Mouse (Mus musculus) neural tube, embryonic 11.5 days (tissue): ENCODE measurements at regions not wholly inside any gene's neighbourhood (a gene's known extent, or its start where the extent isn't known, plus 50 kb on each side); places are given as distances from the start of the nearest gene placed in this dataset.

Experiments
- ATAC-seq: fragments of 200-750 bp; cut with Nextera tagmentation; 2 replicates; pipeline ENCODE4 v1.8.0; 2017; ENCODE audit warnings: moderate number of reproducible peaks, mild to moderate bottlenecking, moderate TSS enrichment, moderate library complexity; ENCODE audit not compliant: insufficient read depth, low FRiP score, low TSS enrichment
- DNase-seq: peaks from one replicate; pipeline ENCODE4 v3.0.0-alpha.2; 2015; ENCODE audit warnings: low spot score
- H3K27ac ChIP-seq: fragments of 300-500 bp; sonication (generic); 2 replicates; pipeline ENCODE4 v1.5.1; 2014; ENCODE audit warnings: low read depth, mild to moderate bottlenecking, low read length
- H3K27me3 ChIP-seq: fragments of 300-500 bp; sonication (generic); 2 replicates; pipeline ENCODE4 v1.6.1; 2014; ENCODE audit warnings: mild to moderate bottlenecking, low read length, mixed read lengths; ENCODE audit not compliant: control insufficient read depth, insufficient read depth
- H3K36me3 ChIP-seq: fragments of 300-500 bp; sonication (generic); 2 replicates; pipeline ENCODE4 v1.6.1; 2014; ENCODE audit warnings: mild to moderate bottlenecking, low read length, moderate library complexity, mixed read lengths; ENCODE audit not compliant: control insufficient read depth, insufficient read depth
- H3K4me1 ChIP-seq: fragments of 300-500 bp; sonication (generic); 2 replicates; pipeline ENCODE4 v1.6.1; 2014; ENCODE audit warnings: low read length, mixed read lengths; ENCODE audit not compliant: control insufficient read depth, insufficient read depth
- H3K4me2 ChIP-seq: fragments of 300-500 bp; sonication (generic); 2 replicates; pipeline ENCODE4 v1.6.1; 2014; ENCODE audit warnings: low read depth, mild to moderate bottlenecking, moderate library complexity
- H3K4me3 ChIP-seq: fragments of 300-500 bp; sonication (generic); 2 replicates; pipeline ENCODE4 v1.5.1; 2014; ENCODE audit warnings: low read depth, low read length
- H3K9ac ChIP-seq: fragments of 300-500 bp; sonication (generic); 2 replicates; pipeline ENCODE4 v1.6.1; 2014; ENCODE audit warnings: mild to moderate bottlenecking, low read length
- H3K9me3 ChIP-seq: fragments of 300-500 bp; sonication (generic); 2 replicates; pipeline ENCODE4 v1.6.1; 2016; ENCODE audit warnings: low read length; ENCODE audit not compliant: control insufficient read depth
- WGBS: fragments of 180-500 bp; shearing (Covaris S2); extraction: QIAGEN DNeasy Blood & Tissue Kit; methylation state at CpG from one replicate; pipeline ENCODE4 v1.1.7; 2014; 5-methylcytosine and 5-hydroxymethylcytosine counted together

DNA sequence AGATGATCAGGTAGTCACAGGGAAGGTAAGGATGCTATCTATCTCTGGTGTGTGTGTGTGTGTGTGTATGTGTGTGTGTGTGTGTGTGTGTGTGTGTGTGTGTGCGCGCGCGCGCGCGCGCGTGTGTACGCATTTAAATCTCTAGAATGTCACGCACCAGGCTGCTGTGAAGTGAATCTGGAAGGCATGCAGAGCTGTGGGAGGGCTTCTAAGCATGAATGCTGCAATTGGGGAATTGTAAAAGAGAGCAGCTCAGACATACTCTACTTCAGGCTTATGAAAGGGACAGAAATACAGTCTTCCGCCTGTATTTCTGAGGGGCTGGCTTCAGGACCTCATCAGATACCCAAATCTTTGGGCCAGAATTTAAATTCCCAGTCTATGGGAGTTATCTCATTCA, 114.2 kb upstream of the Foxa2 start:
- DNase-seq (no peak), ATAC-seq (no peak)
- Histone ChIP-seq H3K4me1 (no peaks in the 10 kb centered on the region), H3K4me2 (no peak overlapping the region), H3K9me3 (no peaks in the 10 kb centered on the region), H3K27ac (no peak overlapping the region), H3K4me3 (no peak overlapping the region), H3K36me3 (no peaks in the 10 kb centered on the region), H3K9ac (no peak overlapping the region), H3K27me3 (no peaks in the 10 kb centered on the region)
- WGBS = 96% methylated on average over 12 of the region's 12 CpGs

DNA sequence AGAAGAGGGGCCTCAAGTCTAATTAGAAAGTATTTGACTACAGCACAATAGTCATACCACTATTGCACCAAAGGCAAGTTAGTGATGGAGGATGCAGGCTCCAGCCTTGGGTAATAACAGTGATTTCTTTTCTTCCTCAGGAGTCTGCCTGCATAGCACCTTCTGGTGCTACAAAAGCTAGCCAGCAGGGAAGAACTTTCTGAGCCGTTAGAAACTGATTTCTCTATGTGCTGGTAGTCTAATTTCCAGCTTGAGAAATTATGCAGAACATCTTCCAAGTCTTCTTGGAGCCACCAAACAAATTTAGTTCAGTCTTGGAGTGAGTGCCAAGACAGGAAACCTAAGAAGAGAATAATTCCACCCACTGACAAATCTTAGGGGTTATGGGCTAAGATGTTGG, 115.2 kb upstream of the Foxa2 start:
- ATAC-seq = no peak
- H3K27me3 ChIP-seq = no peaks in the 10 kb centered on the region
- no peak for DNase-seq
- H3K27ac ChIP-seq = no peak overlapping the region
- no peak overlapping the region for H3K4me2 ChIP-seq
- no peaks in the 10 kb centered on the region for H3K9me3 ChIP-seq
- no peaks in the 10 kb centered on the region for H3K36me3 ChIP-seq
- no peak overlapping the region for H3K9ac ChIP-seq
- H3K4me1 ChIP-seq = no peaks in the 10 kb centered on the region
- H3K4me3 ChIP-seq = no peak overlapping the region
- 58% methylated on average over 1 of the region's 1 CpGs for WGBS

DNA sequence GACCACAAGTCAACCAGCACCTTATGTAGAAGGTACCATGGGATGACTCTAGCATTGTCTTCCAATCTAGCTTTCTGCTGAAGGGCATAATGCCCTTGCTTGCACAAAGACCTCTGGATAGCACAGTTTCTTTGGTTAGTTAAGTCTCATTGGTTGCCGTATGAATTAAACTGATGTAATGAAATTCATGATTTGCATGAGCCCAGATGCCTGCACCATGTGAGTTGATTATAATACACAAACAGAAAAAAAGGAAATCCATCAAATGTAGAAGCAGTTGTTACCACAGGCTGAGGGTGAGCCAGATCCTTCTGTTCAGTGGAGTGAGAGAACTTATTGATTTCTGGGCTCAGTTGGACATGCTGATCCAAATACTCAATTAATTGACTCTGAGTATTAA, 115.8 kb upstream of the Foxa2 start:
- DNase-seq (no peak), ATAC-seq (no peak)
- 93% methylated on average over 1 of the region's 1 CpGs for WGBS
- no peaks in the 10 kb centered on the region for H3K9me3 ChIP-seq
- H3K36me3 ChIP-seq = no peaks in the 10 kb centered on the region
- H3K4me1 ChIP-seq = no peaks in the 10 kb centered on the region
- no peaks in the 10 kb centered on the region for H3K27me3 ChIP-seq
- H3K9ac ChIP-seq = no peak overlapping the region
- no peak overlapping the region for H3K27ac ChIP-seq
- H3K4me3 ChIP-seq = no peak overlapping the region
- no peak overlapping the region for H3K4me2 ChIP-seq

DNA sequence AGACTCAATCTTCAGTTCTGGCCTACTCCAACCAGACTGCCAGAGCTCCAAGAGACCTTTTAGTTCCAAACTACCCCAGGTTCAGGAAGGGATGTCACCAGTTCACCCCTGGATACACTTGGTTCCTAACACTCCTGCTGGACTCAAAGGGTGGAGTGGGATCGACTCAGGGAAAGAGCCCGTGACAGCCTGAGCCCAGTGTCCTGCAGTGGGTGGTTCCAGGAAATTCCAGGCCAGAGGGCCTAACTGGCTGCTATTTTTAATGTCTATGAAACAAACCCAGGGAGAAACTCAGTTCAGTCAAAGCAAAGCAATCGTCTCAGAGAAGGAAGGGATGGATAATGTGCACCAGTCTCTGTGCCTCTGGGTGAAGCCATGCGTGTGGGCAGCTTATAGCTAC, 124.3 kb upstream of the Foxa2 start:
- Histone ChIP-seq H3K27ac (no peak overlapping the region), H3K27me3 (no peaks in the 10 kb centered on the region), H3K9ac (no peak overlapping the region), H3K36me3 (no peaks in the 10 kb centered on the region), H3K4me1 (no peaks in the 10 kb centered on the region), H3K9me3 (no peaks in the 10 kb centered on the region), H3K4me2 (no peak overlapping the region), H3K4me3 (no peak overlapping the region)
- ATAC-seq = no peak
- WGBS = 85% methylated on average over 4 of the region's 4 CpGs
- DNase-seq = no peak

DNA sequence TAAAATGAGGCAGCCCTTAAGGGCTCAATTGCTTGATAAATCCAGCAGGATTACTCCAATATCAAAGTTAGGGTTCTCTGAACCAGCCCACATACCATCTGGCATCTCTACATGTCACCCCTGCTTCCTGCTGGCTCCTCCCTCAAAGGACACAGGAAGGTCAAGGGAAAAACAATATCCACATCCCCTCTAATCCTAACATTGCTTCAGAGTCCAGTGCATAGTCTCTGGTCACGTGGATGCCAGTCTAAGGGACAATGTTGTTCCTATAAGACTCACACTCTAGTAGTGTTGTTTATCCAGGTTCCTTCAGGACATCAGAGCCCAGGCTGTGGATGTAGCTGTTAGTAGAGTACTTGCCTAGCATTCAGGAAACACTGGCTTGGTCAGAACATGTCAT, 124.9 kb upstream of the Foxa2 start:
- Histone ChIP-seq H3K4me3 (no peak overlapping the region), H3K9me3 (no peaks in the 10 kb centered on the region), H3K4me2 (no peak overlapping the region), H3K36me3 (no peaks in the 10 kb centered on the region), H3K4me1 (no peaks in the 10 kb centered on the region), H3K27ac (no peak overlapping the region), H3K9ac (no peak overlapping the region), H3K27me3 (no peaks in the 10 kb centered on the region)
- WGBS = 70% methylated on average over 1 of the region's 1 CpGs
- DNase-seq (no peak), ATAC-seq (no peak)

DNA sequence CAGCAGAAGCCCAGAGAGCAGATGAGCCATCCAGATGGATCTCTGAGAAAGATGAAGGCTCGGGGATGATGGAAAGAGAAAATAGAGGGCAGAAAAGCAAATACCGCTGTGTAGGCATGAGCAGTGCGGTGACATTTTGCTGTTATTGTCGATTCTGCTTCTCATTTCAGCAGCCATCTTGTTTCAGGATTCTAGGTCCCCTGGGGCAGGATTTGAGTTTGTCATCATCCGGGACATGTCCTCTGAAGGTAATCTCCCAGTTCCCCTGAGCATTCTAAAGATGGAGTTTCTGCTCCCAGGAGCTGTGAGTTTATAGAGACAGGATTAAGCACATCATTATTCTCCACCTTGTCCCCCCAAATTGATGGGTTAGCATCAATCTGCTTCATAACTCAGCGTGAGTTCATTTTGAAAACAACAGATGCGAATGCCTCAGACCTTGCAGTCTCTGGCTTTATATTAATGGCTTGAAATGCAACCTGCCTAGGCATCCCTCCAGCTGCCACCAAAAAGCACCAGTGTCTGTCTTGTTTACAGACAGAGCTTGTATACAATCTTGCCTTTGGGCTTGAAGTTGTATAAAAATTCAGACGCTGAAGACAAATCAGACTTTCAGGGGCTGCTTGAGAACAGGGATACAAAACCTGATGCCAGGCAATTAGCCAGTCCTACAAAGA, 128.6 kb upstream of the Foxa2 start:
- Histone ChIP-seq H3K27me3 (no peaks in the 10 kb centered on the region), H3K4me1 (no peaks in the 10 kb centered on the region), H3K36me3 (no peaks in the 10 kb centered on the region), H3K9ac (no peak overlapping the region), H3K4me3 (no peak overlapping the region), H3K4me2 (no peak overlapping the region), H3K27ac (no peak overlapping the region), H3K9me3 (no peaks in the 10 kb centered on the region)
- DNase-seq = no peak
- WGBS = 85% methylated on average over 8 of the region's 8 CpGs
- no peak for ATAC-seq

DNA sequence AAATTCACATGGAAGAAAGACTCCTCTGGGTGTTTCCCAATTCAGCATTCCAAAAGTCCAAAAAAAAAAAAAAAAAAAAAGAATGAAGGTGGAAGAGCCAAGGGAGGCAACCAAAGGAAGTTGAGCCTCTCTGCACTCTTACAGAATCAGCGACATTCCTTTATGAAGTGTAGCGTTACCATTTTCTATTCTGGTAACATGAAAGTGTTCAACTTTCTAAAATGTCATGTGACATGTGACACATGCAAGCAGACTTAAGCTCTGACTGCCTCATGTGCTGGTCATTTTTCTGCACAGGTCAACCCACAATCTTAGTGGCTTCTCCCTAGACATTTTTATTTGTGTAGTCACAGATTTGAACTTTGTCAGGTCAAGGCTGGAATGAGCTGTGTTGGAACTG, 133.5 kb upstream of the Foxa2 start:
- Histone ChIP-seq H3K36me3 (no peaks in the 10 kb centered on the region), H3K4me1 (no peaks in the 10 kb centered on the region), H3K4me2 (no peak overlapping the region), H3K27ac (no peak overlapping the region), H3K27me3 (no peaks in the 10 kb centered on the region), H3K9me3 (no peaks in the 10 kb centered on the region), H3K4me3 (no peak overlapping the region), H3K9ac (no peak overlapping the region)
- DNase-seq (no peak), ATAC-seq (no peak)
- 90% methylated on average over 2 of the region's 2 CpGs for WGBS

DNA sequence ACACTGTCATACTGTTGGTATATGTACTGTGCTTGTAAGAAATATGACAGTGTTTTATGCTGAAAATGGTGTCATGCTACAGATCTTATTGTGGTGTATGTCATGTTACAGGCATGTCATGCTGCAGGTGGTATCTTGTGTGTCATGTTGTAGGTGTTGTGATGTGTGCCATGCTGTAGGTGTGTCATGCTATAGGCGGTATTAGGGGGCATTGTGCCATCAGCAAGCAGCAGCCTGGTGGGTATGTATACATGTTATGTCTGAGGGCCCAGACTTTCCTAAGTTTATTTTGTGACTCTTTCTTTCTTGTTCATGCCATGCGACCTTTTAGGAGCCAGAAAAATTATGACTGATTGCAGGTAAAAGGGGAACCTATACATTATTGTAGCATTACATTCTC, 134.7 kb upstream of the Foxa2 start:
- Histone ChIP-seq H3K4me2 (no peak overlapping the region), H3K36me3 (no peaks in the 10 kb centered on the region), H3K27ac (no peak overlapping the region), H3K4me1 (no peaks in the 10 kb centered on the region), H3K27me3 (no peaks in the 10 kb centered on the region), H3K9ac (no peak overlapping the region), H3K4me3 (no peak overlapping the region), H3K9me3 (no peaks in the 10 kb centered on the region)
- DNase-seq (no peak), ATAC-seq (no peak)
- 86% methylated on average over 2 of the region's 2 CpGs for WGBS

DNA sequence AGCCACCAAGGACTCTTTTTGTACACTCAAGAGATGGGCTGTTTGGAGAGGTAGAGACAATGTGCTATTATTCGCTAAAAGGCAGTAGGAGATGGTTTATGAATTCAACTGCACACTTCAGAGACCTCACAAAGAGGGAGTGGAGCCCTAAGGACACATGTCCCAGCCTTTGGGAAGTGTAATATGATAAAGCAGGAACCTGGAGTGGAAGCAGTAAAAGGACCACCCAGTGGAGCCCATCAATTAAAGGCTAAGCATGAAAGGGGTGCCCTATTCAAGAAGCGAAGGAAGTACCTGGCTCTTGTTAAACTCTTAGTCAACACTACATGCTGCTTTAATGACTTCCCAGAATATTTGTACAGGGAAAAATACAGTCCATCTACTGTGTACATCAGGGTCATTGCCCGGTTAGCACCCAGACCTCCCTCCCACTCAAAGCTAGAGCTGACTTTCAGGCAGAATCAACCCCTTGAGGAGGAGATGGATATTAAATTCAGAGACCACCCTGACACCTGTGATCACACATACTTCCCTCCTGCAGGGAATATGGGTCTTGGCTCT, 135.8 kb upstream of the Foxa2 start:
- Histone ChIP-seq H3K4me2 (no peak overlapping the region), H3K9ac (no peak overlapping the region), H3K36me3 (no peaks in the 10 kb centered on the region), H3K9me3 (no peaks in the 10 kb centered on the region), H3K4me1 (no peaks in the 10 kb centered on the region), H3K27me3 (no peaks in the 10 kb centered on the region), H3K4me3 (no peak overlapping the region), H3K27ac (no peak overlapping the region)
- 62% methylated on average over 3 of the region's 3 CpGs for WGBS
- DNase-seq (no peak), ATAC-seq (no peak)
